In the genomic region with DNA sequence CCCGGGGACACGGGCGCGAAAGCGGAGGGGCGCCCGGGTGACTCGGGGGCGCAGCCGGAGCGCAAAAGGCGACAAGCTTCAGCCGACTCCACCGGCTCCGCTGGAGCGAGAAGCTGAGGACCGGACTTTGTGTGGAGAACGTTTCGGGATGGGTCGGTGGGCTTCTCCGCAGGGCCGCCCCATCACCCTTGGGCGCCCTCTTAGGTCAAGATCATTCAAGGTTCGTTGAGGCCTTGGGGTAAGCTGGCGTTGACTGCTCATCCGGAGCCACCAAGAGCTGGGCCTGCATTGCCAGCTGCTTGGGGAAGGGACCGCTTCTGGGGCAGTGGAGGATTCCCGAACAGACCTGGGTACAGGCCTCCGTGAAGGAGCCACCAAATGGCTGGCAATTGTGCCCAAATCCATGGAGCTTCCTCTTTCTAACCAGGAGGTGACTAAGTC, we compare ENCODE assay signal across 9 mouse cellular contexts. TPM values are rescaled to one million over a fixed set of nuclear protein-coding genes. Genes with fewer than 3 reads are reported as not detected.
DNase-seq lines count a peak whose midpoint lies in the region; ATAC-seq and TF ChIP-seq lines count a peak whose summit lies in the region.
"Had no signal": no experiment of that assay in that cellular context is flagged by ENCODE, and none has a peak within 500 bp of the region (broad histone marks: within the 10 kb centered on the region; RNA-seq: fewer than 3 reads in every experiment).

No protein-coding gene starts in this region.

- TF ChIP-seq CTCF in heart, adult 2 months (IDR thresholded peaks at IDR 0.05) = no peak
- no peak for TF ChIP-seq CTCF in Patski (IDR thresholded peaks at IDR 0.05)
- TF ChIP-seq CTCF in small intestine, adult 2 months (IDR thresholded peaks at IDR 0.05; ENCODE audit: extremely low read depth, insufficient read length, insufficient replicate concordance, low read depth, low read length) = no peak

- intact Hi-C loops in heart, adult 2 months (cut with DNase I) = loop anchor here (5.0 kb wide), 1 partner anchor 38 kb away; no protein-coding TSS in a partner anchor

- H3K79me2 ChIP-seq in heart, adult 2 months (replicated peaks; ENCODE audit: control insufficient read depth, insufficient read depth, low read length) = peaks cover 1% of the 10 kb centered on the region; the same call in 1 of the 2 replicates

- H3K36me3 ChIP-seq in heart, adult 2 months (ENCODE audit: control insufficient read depth, insufficient read depth, low read length) = no peaks in the 10 kb centered on the region
- H3K36me3 ChIP-seq in heart, embryonic 14.5 days (ENCODE audit: control insufficient read depth, insufficient read depth, low read length) = peaks cover 24% of the 10 kb centered on the region
- H3K36me3 ChIP-seq in limb, embryonic 14.5 days (ENCODE audit: control insufficient read depth, insufficient read depth, low read length) = peaks cover 23% of the 10 kb centered on the region
- H3K36me3 ChIP-seq in small intestine, adult 2 months (ENCODE audit: control insufficient read depth, insufficient read depth, low read length) = no peaks in the 10 kb centered on the region
- H3K36me3 ChIP-seq: G1E had no signal

- WGBS in heart, adult 2 months = 8% methylated on average over 29 of the region's 29 CpGs
- WGBS in heart, embryonic 14.5 days = 3% methylated on average over 26 of the region's 29 CpGs
- WGBS in limb, embryonic 14.5 days = 5% methylated on average over 22 of the region's 29 CpGs
- WGBS in small intestine, adult 2 months = 14% methylated on average over 29 of the region's 29 CpGs

- peak in 1 of 2 experiments; percentile 45 for DNase-seq in heart, adult 2 months
- no peak for DNase-seq in heart, adult 11 months
- no peak for DNase-seq in Patski (ENCODE audit: low read depth, low spot score)
- no peak for DNase-seq in limb, embryonic 14.5 days (ENCODE audit: low spot score)
- no peak for DNase-seq in urinary bladder, postnatal 10 days (ENCODE audit: low spot score)
- no peak for DNase-seq in right cerebral cortex, adult 18-20 months

- no peaks in the 10 kb centered on the region for H3K9me3 ChIP-seq in heart, embryonic 14.5 days (ENCODE audit: control insufficient read depth, low read length)
- no peaks in the 10 kb centered on the region for H3K9me3 ChIP-seq in limb, embryonic 14.5 days (ENCODE audit: control insufficient read depth, low read length)

- TF ChIP-seq EP300 in heart, adult 2 months (IDR thresholded peaks at IDR 0.05; ENCODE audit: insufficient read depth, low read depth, low read length) = no peak

- POLR2A ChIA-PET in Patski (lab: Charles Lee) = interaction anchor here (0.9 to 2.3 kb wide), 10 partner anchors 10 to 195 kb away, joined by 3 to 23 read pairs (median 4); no protein-coding TSS in a partner anchor

- peak overlapping the region; percentile 83 for H3K4me3 ChIP-seq in heart, adult 2 months
- peak overlapping the region; percentile 83 to 93 for H3K4me3 ChIP-seq in heart, embryonic 14.5 days (ENCODE audit: control insufficient read depth in 1 of 2, insufficient read depth in 1 of 2, low read depth in 1 of 2, low read length in 2 of 2)
- H3K4me3 ChIP-seq in limb, embryonic 14.5 days (replicated peaks; ENCODE audit: low read length) = peak overlapping the region; percentile 71
- H3K4me3 ChIP-seq in small intestine, adult 2 months (ENCODE audit: low read depth, low read length) = peak overlapping the region; percentile 55

- peak overlapping the region; percentile 81 for H3K4me2 ChIP-seq in heart, embryonic 14.5 days (ENCODE audit: low read length)
- peak overlapping the region; percentile 72 for H3K4me2 ChIP-seq in limb, embryonic 14.5 days (replicated peaks; ENCODE audit: low read depth, low read length, severe bottlenecking)

- no peak for TF ChIP-seq POLR2A in heart, adult 2 months (IDR thresholded peaks at IDR 0.05; ENCODE audit: insufficient read depth, low read depth, low read length)
- 0 out of 2 replicates have a peak, but pooled peaks have one; percentile 10 for TF ChIP-seq POLR2A in limb, embryonic 14.5 days (IDR thresholded peaks at IDR 0.05; ENCODE audit: borderline replicate concordance, extremely low read depth, insufficient read depth, insufficient read length)
- TF ChIP-seq POLR2A in small intestine, adult 2 months (IDR thresholded peaks at IDR 0.05; ENCODE audit: low read depth, low read length) = no peak

- in situ Hi-C loops in Patski (cut with MboI; ENCODE audit: low pct_unique_long_range_greater_than_20kb) = loop anchor here (5.0 kb wide), 1 partner anchor 38 kb away; no protein-coding TSS in a partner anchor

- CTCF ChIA-PET in Patski (lab: Charles Lee) = interaction anchor here (1.0 to 3.5 kb wide), 4 partner anchors 13 to 27 kb away, joined by 3 to 12 read pairs (median 4); no protein-coding TSS in a partner anchor

- peak; percentile 63 for ATAC-seq in Patski
- ATAC-seq in heart, embryonic 14.5 days (ENCODE audit: insufficient number of reproducible peaks, insufficient read depth, low FRiP score, low read depth) = peak; percentile 18
- peak; percentile 24; the same call in 1 of the 2 replicates for ATAC-seq in limb, embryonic 14.5 days (ENCODE audit: low FRiP score, low read depth)

- no peaks in the 10 kb centered on the region for H3K27me3 ChIP-seq in heart, adult 2 months (ENCODE audit: control insufficient read depth, insufficient read depth, low read length)
- no peaks in the 10 kb centered on the region for H3K27me3 ChIP-seq in Patski
- H3K27me3 ChIP-seq in heart, embryonic 14.5 days (ENCODE audit: control insufficient read depth, insufficient read depth, low read length) = no peaks in the 10 kb centered on the region
- no peaks in the 10 kb centered on the region for H3K27me3 ChIP-seq in limb, embryonic 14.5 days (ENCODE audit: control insufficient read depth, insufficient read depth, low read length)
- peaks cover 25% of the 10 kb centered on the region for H3K27me3 ChIP-seq in small intestine, adult 2 months (ENCODE audit: control insufficient read depth, insufficient read depth, low read length)

- H3K27ac ChIP-seq in heart, adult 2 months = peak overlapping the region; percentile 95
- H3K27ac ChIP-seq in heart, embryonic 14.5 days (replicated peaks in 1 of 2; ENCODE audit: control insufficient read depth in 1 of 2, insufficient read depth in 1 of 2, low read depth in 2 of 2, low read length in 2 of 2) = peak overlapping the region; percentile 92 to 96
- peak overlapping the region; percentile 89 for H3K27ac ChIP-seq in limb, embryonic 14.5 days (replicated peaks; ENCODE audit: low read depth, low read length)
- 0 out of 2 replicates have a peak overlapping the region, but pooled peaks have one; percentile 2 for H3K27ac ChIP-seq in small intestine, adult 2 months (ENCODE audit: insufficient read depth, low read depth, low read length)

- peaks cover 5% of the 10 kb centered on the region for H3K4me1 ChIP-seq in heart, adult 2 months (ENCODE audit: control insufficient read depth, insufficient read depth, low read length)
- peaks cover 11 to 22% of the 10 kb centered on the region in 2 experiments for H3K4me1 ChIP-seq in heart, embryonic 14.5 days (ENCODE audit: control insufficient read depth in 2 of 2, insufficient read depth in 2 of 2, low read length in 2 of 2)
- H3K4me1 ChIP-seq in limb, embryonic 14.5 days (ENCODE audit: control insufficient read depth, insufficient read depth, low read length) = peaks cover 10% of the 10 kb centered on the region
- H3K4me1 ChIP-seq in small intestine, adult 2 months (ENCODE audit: control insufficient read depth, insufficient read depth, insufficient read length, low read length) = 0 out of 2 replicates have a peak, but pooled peaks cover 2% of the 10 kb centered on the region

- peak overlapping the region; percentile 97 for H3K9ac ChIP-seq in heart, adult 2 months (ENCODE audit: low read depth, low read length)
- peak overlapping the region; percentile 98 for H3K9ac ChIP-seq in heart, embryonic 14.5 days (ENCODE audit: low read length)
- H3K9ac ChIP-seq in limb, embryonic 14.5 days (ENCODE audit: low read depth, low read length, severe bottlenecking) = peak overlapping the region; percentile 98

RNA-seq across cellular contexts. Expression of gene BC034090, which starts 0.5 kb away (rescaled TPM):
- 10 to 100 TPM; 37.2 to 37.5 TPM for total RNA-seq in heart, adult 2 months (2021)
- 31.8 and 44.8 TPM in 2 replicates for polyA plus RNA-seq in heart, adult 2 months (2012; rRNA removed)
- 75.8 TPM for polyA plus RNA-seq in Patski (2021)
- polyA plus RNA-seq in heart, embryonic 14.5 days (2014; fragmentation: Nextera tagmentation; extraction: Ambion mirVana) = 6.9 and 7.2 TPM in 2 replicates
- polyA plus RNA-seq in limb, embryonic 14.5 days (2012; rRNA removed) = 28.0 and 31.4 TPM in 2 replicates
- 5.6 and 6.7 TPM in 2 replicates for polyA plus RNA-seq in limb, embryonic 14.5 days (2014; fragmentation: Nextera tagmentation; extraction: Ambion mirVana)
- 2.4 and 5.3 TPM in 2 replicates for polyA plus RNA-seq in small intestine, adult 2 months (2012; rRNA removed)

Comparison
In these comparisons a context has a peak if more than half of its experiments do, and no peak if none do; other contexts are left out.
1. H3K27ac ChIP-seq: peak in every context shown above with its lines; median percentile 95 in heart, adult 2 months; 94 in heart, embryonic 14.5 days; 89 in limb, embryonic 14.5 days; 2 in small intestine, adult 2 months.